Mouse (Mus musculus): ENCODE measurements around the gene Snrnp70.

- TF ChIP-seq GATA1 (IDR thresholded peaks at IDR 0.05; ENCODE audit: low read length) (no peak), TAL1 (IDR thresholded peaks at IDR 0.05; ENCODE audit: low read length) (no peak)
Observed at GRCm38 (mm10) chr7:45355318-45356020, 40.1 kb downstream of the Snrnp70 start.

Data from erythroblast, embryonic 14.5 days (primary cell).